Mouse (Mus musculus) bone marrow macrophage, adult 2 months (primary cell): ENCODE measurements around the gene Cyp2s1.

ENCODE experiments used
- CTCF ChIP-seq: IDR thresholded peaks from 2 replicates; pipeline ENCODE4 v1.5.1; 2012; ENCODE audit warnings: low read depth, mild to moderate bottlenecking, low read length, moderate library complexity
- POLR2A ChIP-seq: IDR thresholded peaks from 2 replicates; pipeline ENCODE4 v1.6.1; 2012; ENCODE audit warnings: mild to moderate bottlenecking, low read depth, low read length, borderline replicate concordance

DNA sequence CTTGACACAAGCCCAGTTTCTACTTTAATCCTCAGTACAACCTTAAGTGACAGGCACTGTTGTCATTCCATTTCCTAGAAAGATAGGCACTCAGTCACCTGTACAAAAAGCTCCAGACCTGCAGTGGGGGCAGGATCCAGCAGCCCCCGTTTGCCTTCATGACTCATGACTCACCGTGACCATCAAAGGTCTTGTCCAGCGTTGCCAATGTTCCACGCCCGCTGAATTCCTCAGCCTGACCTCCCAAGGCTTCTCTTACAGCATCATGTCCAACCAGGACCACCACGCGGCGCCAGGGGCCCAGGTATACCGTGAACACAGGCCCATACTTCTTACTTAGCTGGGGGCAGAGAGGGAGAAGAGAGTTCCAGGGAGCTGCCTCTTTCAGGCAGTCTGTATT lies 2.0 kb downstream of the Cyp2s1 start:
- TF ChIP-seq POLR2A = no peak
- TF ChIP-seq CTCF = no peak
